Mouse (Mus musculus): ENCODE results near the gene Smcr8. TPM values are rescaled to one million over a fixed set of nuclear protein-coding genes. Genes with fewer than 3 reads are reported as not detected.
A peak's percentile ranks its signal among the peaks of the same experiment; 100 is the strongest.
"Not testable (repeated sequence)": the region's sequence is repeated elsewhere in the genome, so short reads cannot be mapped to it uniquely, and the experiment has no call there.

Gene Smcr8
- polyA plus RNA-seq, 1 experiment, result 12.1 TPM

- Histone ChIP-seq H3K27ac (ENCODE audit: insufficient read depth, low read depth, low read length) (peak overlapping the region; percentile 95), H3K36me3 (ENCODE audit: control insufficient read depth, insufficient read depth, low read length) (no peaks in the 10 kb centered on the region), H3K4me1 (ENCODE audit: control insufficient read depth, insufficient read depth, low read length) (peaks cover 23% of the 10 kb centered on the region), H3K4me3 (ENCODE audit: insufficient read depth, low read depth, low read length) (peak overlapping the region; percentile 28; the same call in 1 of the 2 replicates), H3K27me3 (replicated peaks; ENCODE audit: control insufficient read depth, insufficient read depth, low read length) (no peaks in the 10 kb centered on the region)
- DNase-seq, result peak; percentile 75
- 39% methylated on average over 1 of the region's 1 CpGs for WGBS
- TF ChIP-seq POLR2A (IDR thresholded peaks at IDR 0.05; ENCODE audit: low read depth, low read length) (no peak), CTCF (conservative IDR thresholded peaks at IDR 0.05; ENCODE audit: insufficient read depth, insufficient read length, low read depth, low read length) (no peak)
Observed at GRCm38 (mm10) chr11:60809546-60809945, 32.2 kb downstream of the Smcr8 start.

- DNase-seq, result peak; percentile 90
- H3K36me3 ChIP-seq (ENCODE audit: control insufficient read depth, insufficient read depth, low read length), result no peaks in the 10 kb centered on the region
- peak overlapping the region; percentile 95 for H3K27ac ChIP-seq (ENCODE audit: insufficient read depth, low read depth, low read length)
- TF ChIP-seq CTCF (conservative IDR thresholded peaks at IDR 0.05; ENCODE audit: insufficient read depth, insufficient read length, low read depth, low read length), result no peak
- no peak for TF ChIP-seq POLR2A (IDR thresholded peaks at IDR 0.05; ENCODE audit: low read depth, low read length)
- 14% methylated on average over 14 of the region's 14 CpGs for WGBS
- peak overlapping the region; percentile 63 for H3K4me3 ChIP-seq (ENCODE audit: insufficient read depth, low read depth, low read length)
- no peaks in the 10 kb centered on the region for H3K27me3 ChIP-seq (replicated peaks; ENCODE audit: control insufficient read depth, insufficient read depth, low read length)
- H3K4me1 ChIP-seq (ENCODE audit: control insufficient read depth, insufficient read depth, low read length), result peaks cover 23% of the 10 kb centered on the region
Observed at GRCm38 (mm10) chr11:60810046-60810965, 33.0 kb downstream of the Smcr8 start.

GRCm38 (mm10) chr11:60811054-60811460, 33.7 kb downstream of the Smcr8 start:
- Histone ChIP-seq H3K4me3 (ENCODE audit: insufficient read depth, low read depth, low read length) (peak overlapping the region; percentile 63), H3K27ac (ENCODE audit: insufficient read depth, low read depth, low read length) (peak overlapping the region; percentile 95), H3K36me3 (ENCODE audit: control insufficient read depth, insufficient read depth, low read length) (no peaks in the 10 kb centered on the region), H3K4me1 (ENCODE audit: control insufficient read depth, insufficient read depth, low read length) (peaks cover 21% of the 10 kb centered on the region), H3K27me3 (replicated peaks; ENCODE audit: control insufficient read depth, insufficient read depth, low read length) (no peaks in the 10 kb centered on the region)
- 0% methylated on average over 29 of the region's 29 CpGs for whole genome bisulfite sequencing
- TF ChIP-seq CTCF (conservative IDR thresholded peaks at IDR 0.05; ENCODE audit: insufficient read depth, insufficient read length, low read depth, low read length) (no peak), POLR2A (IDR thresholded peaks at IDR 0.05; ENCODE audit: low read depth, low read length) (no peak)
- DNase-seq, result peak; percentile 99

- Histone ChIP-seq H3K4me3 (ENCODE audit: insufficient read depth, low read depth, low read length) (peak within 1 kb of the TSS; percentile 63), H3K4me1 (ENCODE audit: control insufficient read depth, insufficient read depth, low read length) (peaks cover 21% of the 10 kb centered on the region), H3K27ac (ENCODE audit: insufficient read depth, low read depth, low read length) (peak within 1 kb of the TSS; percentile 95)
- not testable (repeated sequence) for H3K27me3 ChIP-seq (replicated peaks; ENCODE audit: control insufficient read depth, insufficient read depth, low read length); DNase-seq; H3K36me3 ChIP-seq (ENCODE audit: control insufficient read depth, insufficient read depth, low read length)
- 32% methylated on average over 6 of the region's 6 CpGs for WGBS
Observed at GRCm38 (mm10) chr11:60811618-60812017, 34.3 kb downstream of the Smcr8 start, which contains the start of gene Shmt1. Shmt1 (minus strand) TSS chr11:60811718.

- peak; percentile 60 for DNase-seq
- no peak overlapping the region for H3K27ac ChIP-seq (ENCODE audit: insufficient read depth, low read depth, low read length)
- no peaks in the 10 kb centered on the region for H3K27me3 ChIP-seq (replicated peaks; ENCODE audit: control insufficient read depth, insufficient read depth, low read length)
- no peaks in the 10 kb centered on the region for H3K36me3 ChIP-seq (ENCODE audit: control insufficient read depth, insufficient read depth, low read length)
- TF ChIP-seq POLR2A (IDR thresholded peaks at IDR 0.05; ENCODE audit: low read depth, low read length), result no peak
- no peak for TF ChIP-seq CTCF (conservative IDR thresholded peaks at IDR 0.05; ENCODE audit: insufficient read depth, insufficient read length, low read depth, low read length)
- H3K4me1 ChIP-seq (ENCODE audit: control insufficient read depth, insufficient read depth, low read length), result no peaks in the 10 kb centered on the region
- H3K4me3 ChIP-seq (ENCODE audit: insufficient read depth, low read depth, low read length), result no peak overlapping the region
- WGBS, result 51% methylated on average over 5 of the region's 5 CpGs
Observed at GRCm38 (mm10) chr11:60816398-60816797, 39.1 kb downstream of the Smcr8 start.

GRCm38 (mm10) chr11:60823771-60824170, 46.4 kb downstream of the Smcr8 start:
- no peak for TF ChIP-seq CTCF (conservative IDR thresholded peaks at IDR 0.05; ENCODE audit: insufficient read depth, insufficient read length, low read depth, low read length)
- TF ChIP-seq POLR2A (IDR thresholded peaks at IDR 0.05; ENCODE audit: low read depth, low read length), result no peak
- no peak overlapping the region for H3K4me3 ChIP-seq (ENCODE audit: insufficient read depth, low read depth, low read length)
- peaks cover 4% of the 10 kb centered on the region; the same call in 1 of the 2 replicates for H3K4me1 ChIP-seq (ENCODE audit: control insufficient read depth, insufficient read depth, low read length)
- H3K27me3 ChIP-seq (replicated peaks; ENCODE audit: control insufficient read depth, insufficient read depth, low read length), result no peaks in the 10 kb centered on the region
- no peaks in the 10 kb centered on the region for H3K36me3 ChIP-seq (ENCODE audit: control insufficient read depth, insufficient read depth, low read length)
- DNase-seq, result no peak
- no peak overlapping the region for H3K27ac ChIP-seq (ENCODE audit: insufficient read depth, low read depth, low read length)
- WGBS, result 62% methylated on average over 2 of the region's 2 CpGs

GRCm38 (mm10) chr11:60825191-60825590, 47.9 kb downstream of the Smcr8 start:
- Histone ChIP-seq H3K27me3 (replicated peaks; ENCODE audit: control insufficient read depth, insufficient read depth, low read length) (no peaks in the 10 kb centered on the region), H3K4me3 (ENCODE audit: insufficient read depth, low read depth, low read length) (no peak overlapping the region), H3K36me3 (ENCODE audit: control insufficient read depth, insufficient read depth, low read length) (no peaks in the 10 kb centered on the region), H3K4me1 (ENCODE audit: control insufficient read depth, insufficient read depth, low read length) (peaks cover 4% of the 10 kb centered on the region; the same call in 1 of the 2 replicates), H3K27ac (ENCODE audit: insufficient read depth, low read depth, low read length) (peak overlapping the region; percentile 7; the same call in 1 of the 2 replicates)
- no peak for TF ChIP-seq CTCF (conservative IDR thresholded peaks at IDR 0.05; ENCODE audit: insufficient read depth, insufficient read length, low read depth, low read length)
- no peak for TF ChIP-seq POLR2A (IDR thresholded peaks at IDR 0.05; ENCODE audit: low read depth, low read length)
- 26% methylated on average over 3 of the region's 3 CpGs for WGBS
- DNase-seq, result peak; percentile 86

All from kidney, adult 2 months (tissue).